Mouse (Mus musculus) kidney, postnatal 4 days (tissue): ENCODE measurements around the gene Plscr5.

Source experiments
- DNase-seq, 2 experiments: peaks; one replicate each; pipeline ENCODE4 v3.0.0; 2021; ENCODE audit warnings: mixed read lengths in 2 of 2

Gene Plscr5

DNA sequence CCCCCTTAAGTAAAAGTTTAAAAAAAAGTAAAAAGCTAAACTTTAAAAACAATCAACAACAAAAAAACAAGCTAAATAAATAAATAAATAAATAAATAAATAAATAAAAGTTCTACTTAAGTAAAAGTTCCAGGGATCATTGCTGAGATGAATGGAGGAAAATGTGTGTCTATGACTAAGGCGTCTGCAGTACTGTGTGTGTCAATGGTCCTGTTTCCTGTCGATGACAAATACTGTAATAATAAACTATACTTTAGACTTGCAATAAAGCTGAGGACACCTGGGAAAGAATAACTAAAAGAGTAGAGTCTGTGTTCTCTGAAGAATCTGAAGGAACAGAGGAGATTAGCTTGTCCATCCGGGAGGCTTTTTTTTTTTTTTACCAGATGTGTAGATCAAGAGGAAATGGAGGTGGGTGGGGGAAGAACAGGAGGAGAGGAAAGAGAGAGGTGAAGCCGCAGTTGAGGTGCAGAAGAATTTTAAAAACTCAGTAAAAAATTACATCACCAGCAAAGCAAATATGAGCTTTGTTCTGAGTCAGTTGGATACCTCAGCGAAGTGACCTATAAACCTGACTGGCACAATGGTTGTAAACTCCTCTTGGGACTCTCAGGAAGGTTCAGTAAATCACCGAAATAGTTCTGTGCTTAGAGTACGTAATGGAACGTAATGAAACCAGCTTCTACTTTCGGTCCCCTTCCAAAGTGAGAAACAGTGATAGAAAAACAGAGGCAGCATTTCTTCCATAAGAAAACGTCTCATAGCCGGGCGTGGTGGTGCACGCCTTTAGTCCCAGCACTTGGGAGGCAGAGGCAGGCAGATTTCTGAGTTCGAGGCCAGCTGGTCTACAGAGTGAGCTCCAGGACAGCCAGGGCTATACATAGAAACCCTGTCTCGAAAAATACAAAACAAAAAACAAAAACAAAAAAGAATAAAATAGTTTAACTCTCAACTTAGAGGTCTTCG is 36.4 kb downstream of the Plscr5 start:
- no peak for DNase-seq

DNA sequence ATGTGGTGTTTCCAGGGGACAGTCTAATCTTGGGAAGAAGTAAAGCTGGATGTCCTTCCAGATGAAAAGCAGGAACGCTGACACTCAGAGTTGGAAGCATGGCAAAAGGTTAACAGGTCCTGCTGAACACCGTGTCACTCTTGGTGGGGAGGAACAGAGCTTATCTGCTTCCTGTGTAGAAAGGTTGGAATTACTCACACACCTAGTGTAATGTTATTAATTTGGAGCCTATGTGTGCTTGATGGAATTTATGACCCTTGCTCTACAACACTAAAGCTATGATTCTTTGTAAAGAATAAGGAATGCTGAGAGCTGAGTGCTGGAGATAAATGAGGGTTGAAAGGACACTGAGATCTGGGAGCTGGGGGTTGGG is 37.1 kb downstream of the Plscr5 start:
- DNase-seq, result no peak

DNA sequence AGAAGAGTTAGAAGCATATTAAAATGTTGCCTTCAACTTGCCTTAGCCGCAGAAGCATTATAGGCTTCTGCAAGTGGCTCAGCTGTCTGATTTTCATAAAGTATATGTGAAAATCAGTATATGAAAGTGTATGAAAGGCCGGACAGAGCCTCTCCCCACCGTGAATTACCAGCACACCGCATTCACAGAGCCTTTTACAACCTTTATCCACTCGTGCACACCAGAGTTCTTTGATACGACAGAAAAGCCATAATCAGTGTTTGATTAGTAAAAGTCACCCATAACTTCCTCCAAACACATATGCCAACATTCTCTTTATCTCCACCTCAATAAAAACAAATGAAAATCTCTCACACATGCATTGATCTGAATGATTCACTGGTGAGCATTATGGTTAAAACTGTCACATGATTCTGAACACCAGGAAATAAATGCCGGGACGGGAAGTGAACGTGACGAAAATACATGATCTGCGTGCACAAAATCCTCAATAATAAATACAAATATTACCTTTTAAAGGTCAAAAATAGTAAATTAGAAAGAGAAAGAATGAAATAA is 42.2 kb downstream of the Plscr5 start:
- DNase-seq, result no peak

DNA sequence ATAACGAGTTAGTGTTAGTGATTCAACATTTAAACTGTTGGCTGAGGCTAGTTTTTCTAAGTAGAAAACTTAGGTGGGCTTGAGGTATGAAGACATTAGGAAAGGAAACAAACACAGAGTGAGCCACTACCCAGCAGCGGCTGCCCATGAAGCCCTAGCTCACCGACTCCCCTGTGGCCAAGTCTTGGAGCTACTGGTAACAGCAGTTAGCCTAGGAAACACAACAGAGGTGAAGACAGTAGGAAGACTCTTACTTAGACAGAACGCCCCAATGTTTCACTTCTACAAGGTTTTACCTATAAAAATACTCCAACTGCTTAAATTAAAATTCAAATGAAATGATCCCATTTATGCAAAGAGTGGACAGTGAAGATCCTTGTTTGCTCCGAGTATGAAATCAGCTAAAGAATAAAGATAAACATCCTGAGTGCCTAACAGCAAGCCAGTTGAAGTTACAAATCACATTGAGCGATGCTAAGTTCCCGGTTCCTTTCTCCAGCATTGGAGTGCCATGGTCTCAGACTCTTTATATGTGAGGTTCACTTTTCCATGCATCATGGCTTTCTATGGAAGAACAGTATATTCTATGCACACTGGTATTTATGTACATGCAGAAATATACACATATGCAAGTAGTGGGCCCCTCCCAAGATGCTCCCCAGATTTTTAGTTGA is 56.2 kb downstream of the Plscr5 start:
- no peak for DNase-seq

DNA sequence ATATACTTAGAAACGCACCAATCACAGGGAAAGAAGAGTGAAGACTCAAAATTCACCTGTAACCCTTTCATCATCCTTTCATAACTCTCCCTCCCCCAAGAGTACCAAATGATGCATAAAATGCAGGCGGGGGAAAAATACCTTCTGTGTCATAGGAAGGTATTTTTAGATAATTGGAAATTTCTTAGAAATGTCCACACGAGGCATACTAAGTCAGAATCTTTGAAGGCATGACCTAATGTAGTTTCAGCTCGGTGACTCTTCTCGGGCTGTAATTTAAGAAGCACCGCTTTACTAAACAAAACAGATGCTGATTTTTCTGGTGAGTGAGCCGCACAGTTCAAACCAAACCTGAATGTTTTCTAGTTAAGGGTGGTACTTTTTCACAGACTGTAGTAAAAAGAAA is 56.7 kb downstream of the Plscr5 start, which contains the start of gene Plscr1:
TSS of gene Plscr1 (plus strand) at position 304 of the 406 bp plus-strand sequence.
- DNase-seq, result no peak

DNA sequence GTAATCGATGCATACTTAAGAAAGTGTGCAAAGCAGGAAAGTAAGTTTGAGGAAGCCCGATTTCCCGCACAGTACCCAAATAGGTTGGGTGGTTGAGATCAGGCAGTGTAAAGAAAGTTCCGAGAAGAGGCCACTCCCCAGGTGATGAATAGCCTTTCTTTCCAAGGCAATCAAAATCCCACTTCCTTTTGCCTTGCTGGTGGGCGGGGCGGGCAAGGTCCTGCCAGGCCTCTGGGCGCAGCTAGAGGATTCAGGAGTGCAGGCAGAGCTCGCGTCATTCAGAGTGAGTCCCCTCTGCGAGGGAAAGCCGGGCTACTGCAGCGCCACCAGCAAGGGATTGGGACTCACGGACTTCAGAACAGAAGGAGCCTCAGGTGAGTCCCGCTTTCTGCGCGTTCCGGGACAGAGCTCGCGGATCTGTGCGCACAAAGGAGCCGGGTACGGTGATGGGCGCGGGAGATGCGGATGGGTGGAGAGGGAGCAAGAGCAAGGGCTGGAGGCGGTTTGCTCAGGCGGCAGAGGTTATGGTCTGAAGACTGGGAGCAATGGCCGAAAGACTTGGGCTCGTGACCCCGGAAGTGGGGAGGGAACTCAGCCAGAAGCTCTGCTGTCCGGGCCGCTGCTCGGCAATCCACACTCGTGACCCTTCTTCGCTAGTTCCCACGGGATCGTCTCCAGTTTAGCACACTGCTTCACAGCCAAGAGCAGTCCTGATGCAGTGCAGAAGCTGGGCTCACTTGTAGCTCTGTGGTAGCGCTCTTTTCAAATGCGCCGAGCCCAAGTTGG is 57.4 kb downstream of the Plscr5 start:
- peak; percentile 84 to 91 for DNase-seq

DNA sequence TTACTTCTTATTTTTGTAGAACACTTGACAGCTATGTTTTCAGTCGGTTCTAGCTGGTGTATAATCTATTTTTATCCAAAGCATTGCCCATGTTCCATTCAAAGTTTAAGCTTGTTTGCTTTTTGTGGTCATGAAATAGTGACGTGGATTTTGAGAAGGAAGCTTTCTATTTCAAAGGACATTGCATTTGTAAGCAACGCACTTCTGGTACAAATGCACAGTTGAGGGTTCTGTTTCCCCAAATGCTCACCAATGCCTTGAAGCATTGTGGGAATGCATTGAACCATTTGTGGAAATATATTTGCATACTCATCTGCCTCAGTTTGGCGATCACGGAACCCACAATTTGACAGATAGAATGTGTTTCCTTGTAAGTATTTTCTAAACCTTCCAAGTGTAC is 60.0 kb downstream of the Plscr5 start:
- DNase-seq, result no peak

DNA sequence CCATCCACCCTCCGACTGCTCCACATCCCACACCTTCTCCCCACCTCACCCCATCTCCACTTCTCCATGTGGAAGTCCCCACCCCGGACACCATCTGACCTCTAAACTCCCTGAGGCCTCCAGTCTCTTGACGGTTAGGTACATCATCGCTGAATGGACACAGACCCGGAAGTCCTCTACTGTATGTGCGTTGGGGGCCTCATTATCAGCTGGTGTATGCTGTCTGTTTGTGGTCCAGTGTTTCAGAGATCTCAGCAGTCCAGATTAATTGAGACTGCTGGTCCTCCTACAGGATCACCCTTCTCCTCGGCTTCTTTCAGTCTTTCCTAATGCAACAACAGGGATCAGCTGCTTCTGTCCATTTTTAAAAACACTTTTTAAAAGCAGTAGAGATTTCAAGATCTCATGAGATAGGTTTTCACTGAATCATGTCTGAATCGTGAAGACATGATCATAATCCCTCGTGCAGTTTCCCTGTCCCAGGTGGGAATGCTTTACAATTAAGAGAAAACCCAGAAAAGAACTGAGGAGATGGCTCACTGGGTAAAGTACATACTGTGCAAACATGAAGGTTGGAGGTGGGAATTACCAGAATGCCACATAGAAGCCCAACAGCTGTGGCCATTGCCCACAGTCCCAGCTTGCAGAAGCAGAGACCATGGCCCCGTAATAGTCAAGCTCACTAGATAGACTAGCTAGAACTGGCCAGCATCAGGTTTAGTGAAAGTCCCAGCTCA is 61.0 kb downstream of the Plscr5 start:
- no peak for DNase-seq
